25 mouse cellular contexts compared by ENCODE assay signal in genomic region chr7:46417467-46417866, GRCm38 (mm10). TPM values are rescaled to one million over a fixed set of nuclear protein-coding genes. Genes with fewer than 3 reads are reported as not detected.
A peak's percentile ranks its signal among the peaks of the same experiment; 100 is the strongest.
DNase-seq lines count a peak whose midpoint lies in the region; TF ChIP-seq lines count a peak whose summit lies in the region.
"Had no signal": no experiment of that assay in that cellular context is flagged by ENCODE, and none has a peak within 500 bp of the region (broad histone marks: within the 10 kb centered on the region; RNA-seq: fewer than 3 reads in every experiment).

No protein-coding gene starts in this region.

- H3K27ac ChIP-seq in cerebellum, adult 2 months (ENCODE audit: insufficient read depth, low read length), result peak overlapping the region; percentile 2; the same call in 1 of the 2 replicates
- H3K27ac ChIP-seq in layer of hippocampus, adult 2 months, result 0 out of 2 replicates have a peak overlapping the region, but pooled peaks have one; percentile 20
- H3K27ac ChIP-seq: embryonic facial prominence, embryonic 13.5 days; embryonic facial prominence, embryonic 15.5 days; forebrain, embryonic 10.5 days; forebrain, embryonic 12.5 days had no signal

- no peak for TF ChIP-seq CTCF in cerebellum, adult 2 months (IDR thresholded peaks at IDR 0.05; ENCODE audit: borderline replicate concordance, insufficient read depth, low read depth, low read length)
- TF ChIP-seq CTCF in layer of hippocampus, adult 2 months (conservative IDR thresholded peaks at IDR 0.05), result no peak

- no peaks in the 10 kb centered on the region for H3K27me3 ChIP-seq in cerebellum, adult 2 months (ENCODE audit: control insufficient read depth, insufficient read depth, low read length)
- H3K27me3 ChIP-seq: CH12.LX; embryonic facial prominence, embryonic 15.5 days had no signal

- no peak for TF ChIP-seq POLR2A in cerebellum, adult 2 months (IDR thresholded peaks at IDR 0.05; ENCODE audit: borderline replicate concordance, insufficient read depth, low read length)

- H3K4me1 ChIP-seq in cerebellum, adult 2 months (ENCODE audit: control insufficient read depth, insufficient read depth, low read length), result peaks cover 86% of the 10 kb centered on the region
- H3K4me1 ChIP-seq: embryonic facial prominence, embryonic 13.5 days; embryonic facial prominence, embryonic 15.5 days had no signal

- H3K4me3 ChIP-seq in cerebellum, adult 2 months (replicated peaks; ENCODE audit: insufficient read depth, low read depth, low read length), result peak overlapping the region; percentile 39
- H3K4me3 ChIP-seq in layer of hippocampus, adult 2 months, result no peak overlapping the region
- H3K4me3 ChIP-seq: embryonic facial prominence, embryonic 13.5 days; embryonic facial prominence, embryonic 15.5 days; erythroblast, embryonic 14.5 days; forebrain, embryonic 10.5 days; forebrain, embryonic 12.5 days had no signal

- peak in 1 of 2 experiments; percentile 59 for DNase-seq in cerebellum, adult 2 months
- DNase-seq in cerebellum, postnatal 4 days (ENCODE audit: low spot score in 2 of 2), result no peak
- DNase-seq in cerebellum, postnatal 25 days, result peak; percentile 63 to 67
- no peak for DNase-seq in cerebellum, adult 11-12 months
- DNase-seq in gastrocnemius, postnatal 14 days, result peak; percentile 30
- no peak for DNase-seq in gastrocnemius, adult 18-20 months (ENCODE audit: low spot score)
- DNase-seq in layer of hippocampus, adult 2 months (ENCODE audit: low spot score in 2 of 2), result no peak
- DNase-seq in layer of hippocampus, postnatal 10 days (ENCODE audit: low spot score in 2 of 2), result no peak
- DNase-seq: adrenal gland, adult 8-10 months; adrenal gland, postnatal 14 days; B cell, adult 2 months; cerebellum, adult 9-10 months had no signal

- intact Hi-C loops in gastrocnemius, postnatal 14 days (cut with DNase I; ENCODE audit: low total_unique reads), result no loop called here

- 5% methylated on average over 7 of the region's 7 CpGs for WGBS in cerebellum, adult 2 months

RNA-seq across cellular contexts. Expression of gene Kcnc1, which starts 21.2 kb away (rescaled TPM):
- polyA plus RNA-seq in cerebellum, adult 2 months (2012; rRNA removed), result 325 and 338 TPM in 2 replicates
- total RNA-seq in gastrocnemius, postnatal 14 days (2021), result 10 to 100 TPM; 34.8 to 35.1 TPM
- 10 to 100 TPM; 59.0 to 67.2 TPM for total RNA-seq in gastrocnemius, adult 18-20 months (2021)
- total RNA-seq in layer of hippocampus, adult 2 months (2021), result 100 to 1,000 TPM; 120 TPM
- total RNA-seq in layer of hippocampus, postnatal 10 days (2021), result 10 to 100 TPM; 48.4 to 54.0 TPM
- polyA plus RNA-seq: activated CD4-positive, CD25-positive, alpha-beta regulatory T cell, adult 4 months; G1E had no signal

RNA-seq across cellular contexts. Expression of gene Myod1, which starts 41.2 kb away (rescaled TPM):
- 0.08 TPM in 1 of 2 replicates, not detected in the other for polyA plus RNA-seq in cerebellum, adult 2 months (2012; rRNA removed)
- total RNA-seq in gastrocnemius, postnatal 14 days (2021), result 10 to 100 TPM; 24.3 to 30.6 TPM
- total RNA-seq in gastrocnemius, adult 18-20 months (2021), result 10 to 100 TPM; 14.9 to 15.5 TPM
- total RNA-seq in layer of hippocampus, adult 2 months (2021), result under 1 TPM in 1 of 2 experiments, not detected in 1; 0.20 TPM
- total RNA-seq in layer of hippocampus, postnatal 10 days (2021), result not detected
- total RNA-seq: adrenal gland, adult 18-20 months; adrenal gland, adult 8-10 months; adrenal gland, postnatal 14 days; adrenal gland, postnatal 36 days; CH12.LX had no signal
- polyA plus RNA-seq: activated CD4-positive, CD25-positive, alpha-beta regulatory T cell, adult 4 months; CD4-positive, CD25-positive, alpha-beta regulatory T cell, adult 4 months; erythroblast, embryonic 14.5 days; forebrain, embryonic 10.5 days; forebrain, embryonic 14.5 days; G1E; Patski had no signal

Comparison
In these comparisons a context has a peak if more than half of its experiments do, and no peak if none do; other contexts are left out.
1. DNase-seq: peak in cerebellum, postnatal 25 days (2 of 2) and gastrocnemius, postnatal 14 days (single experiment); none in cerebellum, postnatal 4 days (0 of 2), cerebellum, adult 11-12 months (single experiment), gastrocnemius, adult 18-20 months (single experiment), layer of hippocampus, adult 2 months (0 of 2) and layer of hippocampus, postnatal 10 days (0 of 2).
2. RNA of gene Myod1, which starts 41.2 kb away (total RNA-seq): 24.3 to 30.6 TPM in gastrocnemius, postnatal 14 days and 14.9 to 15.5 TPM in gastrocnemius, adult 18-20 months; 0.20 TPM in layer of hippocampus, adult 2 months and not detected in layer of hippocampus, postnatal 10 days; every median in the first group is over 10 times any median in the second.